Mouse (Mus musculus) frontal cortex, postnatal 14 days (tissue): ENCODE measurements around the gene Tpm1.

ENCODE experiments used
- DNase-seq, 2 experiments: peaks; one replicate each; pipeline ENCODE4 v3.0.0; 2022; ENCODE audit warnings: low spot score in 2 of 2

Tpm1 gene

GRCm38 (mm10) chr9:67026890-67027289, 22.3 kb downstream of the Tpm1 start:
- DNase-seq: no peak

DNA sequence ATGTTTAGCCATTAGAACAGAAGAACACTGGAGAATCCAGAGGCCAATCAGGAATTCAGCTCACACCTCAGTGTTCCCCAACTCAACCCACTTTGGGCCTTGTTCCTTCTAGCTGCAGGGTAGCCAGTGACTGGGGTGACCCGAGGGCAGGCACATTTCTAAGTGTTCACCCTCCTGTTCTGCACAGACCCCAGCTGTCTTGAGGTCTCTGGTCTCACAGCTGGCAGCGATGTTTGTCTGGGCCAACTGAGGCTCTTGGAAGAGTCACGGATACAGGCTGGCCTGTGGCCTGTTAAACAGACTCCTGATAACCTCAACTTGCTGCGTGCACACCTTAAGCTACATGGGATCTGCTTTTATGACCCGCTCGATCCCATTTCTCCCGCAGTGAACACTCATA, 23.1 kb downstream of the Tpm1 start:
- DNase-seq: no peak

DNA sequence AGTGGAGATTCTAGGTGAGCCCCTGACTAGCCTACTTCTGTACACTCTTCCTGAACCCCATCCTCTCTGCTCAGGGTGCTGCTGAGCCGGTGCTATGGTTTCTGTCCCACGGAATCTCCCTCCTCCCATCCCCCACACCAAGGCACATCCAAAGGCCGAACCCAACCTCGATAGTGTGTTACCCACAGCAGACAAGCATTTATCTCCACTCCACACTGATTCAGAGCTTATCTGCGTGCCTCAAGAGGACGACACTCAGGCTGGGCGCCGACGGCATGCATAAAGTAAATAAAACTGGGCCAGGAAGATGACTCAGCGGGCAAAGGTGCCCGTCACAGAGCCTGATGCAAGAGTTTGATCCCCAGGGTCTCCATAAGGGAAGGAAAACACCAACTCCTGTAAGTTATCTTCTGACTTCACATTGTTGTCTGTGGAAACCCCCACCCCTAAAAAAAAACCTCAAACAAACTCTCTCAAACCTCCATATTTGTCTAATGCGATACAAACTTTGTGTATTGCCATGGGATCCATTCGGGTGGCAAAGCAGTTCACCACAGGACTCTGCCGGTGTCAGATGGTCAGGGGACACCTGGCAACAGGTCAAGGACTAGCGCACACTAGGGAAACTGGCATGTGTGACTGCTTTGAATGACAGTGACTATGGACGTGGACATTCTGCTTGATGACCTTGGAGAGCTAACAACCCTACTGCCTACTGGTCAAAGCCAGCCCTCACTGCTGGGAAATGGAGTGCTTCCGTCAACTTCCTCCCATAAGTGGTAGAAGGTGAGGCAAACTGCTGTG, 24.1 kb downstream of the Tpm1 start:
- DNase-seq: no peak

DNA sequence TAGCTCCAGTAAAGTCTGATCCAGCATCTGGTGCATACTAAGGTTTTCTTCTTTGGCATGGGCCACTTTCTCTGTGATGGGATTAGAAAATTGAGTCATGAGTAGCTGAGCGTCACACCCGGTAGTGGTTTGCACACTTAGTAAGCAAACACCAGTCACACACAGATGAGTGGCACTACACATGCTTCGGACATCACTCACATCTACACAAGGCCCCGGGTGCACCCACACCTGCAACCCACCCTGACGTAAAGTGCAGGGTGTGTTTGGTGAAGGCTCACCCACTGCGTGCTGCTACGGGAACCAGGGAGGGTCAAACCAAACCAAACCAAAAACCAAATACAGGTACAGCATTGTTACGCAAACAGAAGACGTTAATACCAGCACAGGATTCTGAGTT, 25.8 kb downstream of the Tpm1 start:
- DNase-seq: no peak

- no peak for DNase-seq
These were observed 29.1 kb downstream of the Tpm1 start for GRCm38 (mm10) chr9:67020063-67020462.

GRCm38 (mm10) chr9:67013501-67013900, 35.7 kb downstream of the Tpm1 start:
- DNase-seq: no peak

DNA sequence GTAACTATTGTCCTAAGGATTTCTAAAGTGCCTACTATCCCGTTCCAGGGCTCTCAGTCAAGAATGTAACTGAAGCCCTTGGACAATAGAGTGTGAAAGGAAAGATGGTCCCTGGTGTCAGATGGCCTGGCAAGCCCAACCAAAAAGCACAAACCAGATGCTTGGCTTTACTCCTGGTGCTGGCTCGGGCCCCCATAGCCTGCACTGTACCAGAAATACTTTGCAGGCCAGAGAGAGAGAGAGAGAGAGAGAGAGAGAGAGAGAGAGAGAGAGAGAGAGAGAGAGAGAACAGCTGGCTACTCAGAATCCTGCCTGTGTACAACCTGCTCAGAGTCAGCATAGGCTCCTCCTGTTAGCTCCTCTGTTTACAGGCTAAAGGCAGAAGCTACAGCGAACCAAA, 36.7 kb downstream of the Tpm1 start:
- no peak for DNase-seq

DNA sequence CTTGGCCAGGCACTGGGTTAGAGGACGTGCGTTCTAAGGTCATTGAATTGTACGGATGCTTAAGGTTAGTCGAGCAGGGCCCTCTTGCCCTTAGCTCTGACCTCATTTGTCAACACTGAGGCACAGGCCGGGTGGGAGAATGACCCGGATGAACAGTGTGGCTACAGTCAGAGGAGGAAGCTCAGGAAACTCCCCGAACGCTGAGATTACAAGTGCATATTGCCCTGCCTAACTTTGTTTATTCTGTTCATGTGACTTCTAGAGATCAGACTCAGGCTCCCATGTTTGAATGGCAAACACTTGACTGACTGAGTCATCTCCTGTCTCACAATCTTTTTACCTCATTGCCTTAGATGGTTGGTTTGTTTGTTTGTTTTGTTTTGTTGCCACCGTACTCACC, 37.7 kb downstream of the Tpm1 start:
- no peak for DNase-seq

GRCm38 (mm10) chr9:67008781-67009180, 40.4 kb downstream of the Tpm1 start:
- no peak for DNase-seq

- no peak for DNase-seq
These were observed 42.8 kb downstream of the Tpm1 start for GRCm38 (mm10) chr9:67006376-67006775.

DNA sequence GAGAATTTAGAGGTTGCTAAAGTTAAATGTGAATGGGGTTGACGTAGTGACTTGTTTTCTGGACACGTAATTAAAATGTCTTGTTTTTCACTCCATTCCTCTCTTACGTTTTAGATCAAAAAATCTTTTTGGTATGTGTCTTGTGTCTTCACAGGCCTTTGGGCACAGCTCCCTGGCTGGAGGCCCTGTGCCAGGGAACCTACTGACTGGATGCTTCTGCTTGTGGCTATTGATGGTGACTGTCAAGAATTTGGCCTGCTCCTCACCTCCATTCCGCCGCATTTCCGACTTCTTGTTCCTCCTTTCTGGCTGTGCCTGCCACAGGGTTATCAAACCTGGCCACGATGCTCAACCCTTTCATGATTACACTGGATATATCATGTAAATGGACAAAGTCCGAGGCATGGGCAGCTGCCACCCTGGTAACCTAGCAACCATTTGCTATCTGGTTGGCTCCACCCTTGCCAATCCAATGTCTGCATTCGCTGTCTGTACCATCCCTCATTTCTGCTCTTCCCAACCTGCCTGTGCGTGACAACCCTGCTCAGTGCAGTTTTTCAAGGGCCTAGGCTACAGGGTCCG, 44.0 kb downstream of the Tpm1 start:
- DNase-seq: no peak

DNA sequence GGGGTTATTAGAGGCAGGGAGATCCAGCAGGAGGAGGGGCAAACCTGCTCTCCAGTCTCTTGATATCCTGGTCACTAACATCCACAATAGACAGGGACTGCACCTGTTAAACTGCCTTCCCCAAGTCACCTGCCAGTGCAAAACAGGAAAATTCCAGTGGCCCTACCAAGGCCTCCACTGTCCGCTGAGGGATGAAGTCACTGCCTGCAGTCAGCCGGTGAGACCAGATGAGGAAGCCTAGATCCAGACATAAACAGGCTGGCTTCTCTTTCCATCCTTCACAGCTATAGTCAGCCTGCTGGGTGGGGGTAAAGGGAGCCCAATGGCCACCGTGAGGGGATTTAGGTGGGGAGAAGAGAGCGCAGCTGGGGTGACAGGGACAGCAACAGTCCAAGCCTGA, 45.5 kb downstream of the Tpm1 start:
- no peak for DNase-seq

- DNase-seq: no peak
These were observed 46.0 kb downstream of the Tpm1 start for GRCm38 (mm10) chr9:67003156-67003555.

- no peak for DNase-seq
These were observed 47.7 kb downstream of the Tpm1 start for GRCm38 (mm10) chr9:67001506-67001905.

GRCm38 (mm10) chr9:67001050-67001449, 48.2 kb downstream of the Tpm1 start:
- peak in 1 of 2 experiments; percentile 57 for DNase-seq

GRCm38 (mm10) chr9:66999698-67000097, 49.5 kb downstream of the Tpm1 start:
- DNase-seq: no peak

GRCm38 (mm10) chr9:66991750-66992410, 57.3 kb downstream of the Tpm1 start:
- no peak for DNase-seq

DNA sequence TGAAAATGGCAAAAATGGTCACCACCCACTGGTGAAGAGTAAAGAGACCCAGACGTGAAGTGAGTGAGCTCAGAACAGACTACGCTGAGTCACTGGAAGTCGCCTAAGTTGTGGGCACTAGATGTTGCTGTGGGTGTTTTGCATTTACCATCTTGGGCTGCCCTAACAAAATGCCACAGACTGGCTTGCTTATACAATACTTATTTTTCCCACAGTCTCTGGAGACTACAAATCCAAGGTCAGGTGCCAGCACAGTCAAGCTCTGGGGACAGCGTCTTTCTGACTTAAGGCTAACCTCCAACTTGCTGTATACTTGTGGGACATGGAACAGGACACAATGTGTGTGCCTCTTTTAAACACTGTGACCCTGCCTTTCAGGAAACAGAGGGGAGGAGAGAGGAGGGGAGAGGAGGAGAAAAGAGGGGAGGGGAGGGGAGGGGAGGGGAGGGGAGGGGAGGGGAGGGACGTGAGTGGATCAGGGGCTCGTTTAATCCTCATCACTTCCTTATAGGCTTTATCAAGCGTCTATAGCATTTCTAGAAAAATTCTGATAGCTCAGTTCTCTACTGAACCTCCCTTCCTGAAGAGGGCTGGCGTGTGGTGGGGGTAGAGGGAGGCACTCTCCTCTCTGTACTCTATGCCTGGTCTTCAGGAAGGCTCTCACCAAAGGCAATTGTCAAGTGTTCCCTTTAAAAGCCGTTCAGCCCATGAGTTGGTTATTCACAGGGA, 58.0 kb downstream of the Tpm1 start:
- DNase-seq: no peak

DNA sequence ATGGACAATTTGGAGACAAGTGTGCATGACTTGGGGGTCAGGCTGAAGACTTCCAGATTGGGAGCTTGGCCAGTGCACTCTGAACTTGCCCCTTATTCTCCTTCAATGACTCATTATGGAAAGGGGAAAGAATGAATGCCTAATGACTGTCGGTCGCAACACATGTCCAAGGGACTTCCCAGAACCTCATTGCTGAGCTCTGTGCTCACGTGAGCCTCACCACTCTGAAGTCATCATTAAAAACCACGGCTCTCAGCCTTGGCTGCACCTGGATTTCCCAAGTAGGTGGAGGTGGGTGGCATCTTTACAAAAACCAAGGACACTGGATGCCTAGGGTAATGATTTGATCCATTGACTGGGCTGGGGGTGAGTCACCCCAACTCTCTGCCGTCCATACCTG, 59.2 kb downstream of the Tpm1 start:
- no peak for DNase-seq

GRCm38 (mm10) chr9:66989581-66989980, 59.6 kb downstream of the Tpm1 start:
- no peak for DNase-seq

DNA sequence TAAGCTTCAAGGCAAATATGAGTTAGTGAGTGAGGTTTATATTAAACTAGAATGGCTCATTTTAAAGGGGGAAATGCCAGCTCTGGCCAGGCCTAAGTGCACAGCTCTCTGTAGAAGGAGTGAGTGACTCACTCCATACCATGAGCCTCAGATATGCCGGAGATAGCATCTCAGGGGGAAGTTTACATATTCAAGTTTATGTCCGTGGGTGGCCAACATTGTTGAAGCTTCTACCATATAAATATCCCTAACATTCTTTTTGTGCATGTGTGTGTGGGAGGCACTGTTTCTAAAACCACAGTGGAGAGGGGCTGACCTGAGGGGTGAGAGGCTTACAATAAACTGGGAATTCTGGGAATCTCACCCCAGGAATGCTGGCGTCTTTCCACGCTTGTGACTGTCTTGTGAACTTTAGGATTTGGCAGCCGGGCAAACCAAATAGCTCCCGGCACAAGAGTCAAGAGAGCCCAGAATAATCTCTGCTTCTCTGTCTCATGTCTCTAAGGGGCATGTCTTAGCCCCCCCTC, 60.3 kb downstream of the Tpm1 start:
- no peak for DNase-seq
